ENCODE assay signal across 23 mouse cellular contexts in genomic region chr1:41349798-41350758, GRCm38 (mm10).
DNase-seq lines count a peak whose midpoint lies in the region; ATAC-seq and TF ChIP-seq lines count a peak whose summit lies in the region.
"Had no signal": no experiment of that assay in that cellular context is flagged by ENCODE, and none has a peak within 500 bp of the region (broad histone marks: within the 10 kb centered on the region; RNA-seq: fewer than 3 reads in every experiment).

No protein-coding gene starts in this region.

- no peak for TF ChIP-seq POLR2A in brain, embryonic 14.5 days (IDR thresholded peaks at IDR 0.05; ENCODE audit: borderline replicate concordance, extremely low read depth, insufficient read depth, insufficient read length, poor library complexity, severe bottlenecking)
- TF ChIP-seq POLR2A in thymus, adult 2 months (IDR thresholded peaks at IDR 0.05; ENCODE audit: control insufficient read depth, extremely low read depth, insufficient read depth, low read length, poor library complexity) = no peak

- no peak overlapping the region for H3K27ac ChIP-seq in hindbrain, embryonic 14.5 days
- no peak overlapping the region for H3K27ac ChIP-seq in hindbrain, embryonic 12.5 days
- H3K27ac ChIP-seq in midbrain, embryonic 12.5 days (replicated peaks) = peak overlapping the region; percentile 46; the same call in 1 of the 2 replicates
- no peak overlapping the region for H3K27ac ChIP-seq in thymus, adult 2 months (ENCODE audit: control insufficient read depth, insufficient read depth, low read length)
- H3K27ac ChIP-seq: embryonic facial prominence, embryonic 15.5 days; heart, adult 2 months; heart, embryonic 13.5 days; limb, embryonic 13.5 days; liver, embryonic 12.5 days had no signal

- WGBS in hindbrain, embryonic 14.5 days = 46% methylated on average over 16 of the region's 16 CpGs
- WGBS in hindbrain, embryonic 12.5 days = 66% methylated on average over 16 of the region's 16 CpGs
- whole genome bisulfite sequencing in midbrain, embryonic 12.5 days = 46% methylated on average over 16 of the region's 16 CpGs
- WGBS in thymus, adult 2 months = 91% methylated on average over 16 of the region's 16 CpGs

- DNase-seq in hindbrain, embryonic 14.5 days (ENCODE audit: low spot score) = no peak
- peak; percentile 78 for DNase-seq in brain, embryonic 14.5 days (ENCODE audit: low read depth)
- peak; percentile 57 for DNase-seq in retina, embryonic 14.5 days (ENCODE audit: low spot score)
- no peak for DNase-seq in thymus, adult 2 months
- DNase-seq in layer of hippocampus, adult 11-12 months (ENCODE audit: low spot score) = no peak
- DNase-seq: adrenal gland, postnatal 36 days; cerebellum, adult 11-12 months; cerebellum, postnatal 25 days; gastrocnemius, postnatal 36 days; heart, adult 2 months; heart, postnatal 36 days; kidney, postnatal 25 days; lung, adult 18-20 months; lung, postnatal 14 days; right cerebral cortex, postnatal 14 days had no signal

- TF ChIP-seq CTCF in brain, embryonic 14.5 days (IDR thresholded peaks at IDR 0.05; ENCODE audit: borderline replicate concordance, extremely low read depth, insufficient read depth, insufficient read length) = no peak
- no peak for TF ChIP-seq CTCF in thymus, adult 2 months (IDR thresholded peaks at IDR 0.05; ENCODE audit: borderline replicate concordance, control insufficient read depth, extremely low read depth, insufficient read depth, low read length, poor library complexity)

- H3K4me2 ChIP-seq in hindbrain, embryonic 14.5 days (replicated peaks) = peak overlapping the region; percentile 13
- H3K4me2 ChIP-seq in hindbrain, embryonic 12.5 days (replicated peaks) = no peak overlapping the region
- H3K4me2 ChIP-seq in midbrain, embryonic 12.5 days (replicated peaks) = peak overlapping the region; percentile 37
- H3K4me2 ChIP-seq: embryonic facial prominence, embryonic 15.5 days; heart, embryonic 13.5 days; limb, embryonic 13.5 days; liver, embryonic 12.5 days had no signal

- no peaks in the 10 kb centered on the region for H3K36me3 ChIP-seq in hindbrain, embryonic 14.5 days (replicated peaks; ENCODE audit: control insufficient read depth, insufficient read depth)
- H3K36me3 ChIP-seq in hindbrain, embryonic 12.5 days = no peaks in the 10 kb centered on the region
- no peaks in the 10 kb centered on the region for H3K36me3 ChIP-seq in midbrain, embryonic 12.5 days
- H3K36me3 ChIP-seq in thymus, adult 2 months (ENCODE audit: control insufficient read depth, insufficient read depth, low read length) = no peaks in the 10 kb centered on the region
- H3K36me3 ChIP-seq: embryonic facial prominence, embryonic 15.5 days; heart, embryonic 13.5 days; limb, embryonic 13.5 days; liver, embryonic 12.5 days had no signal

- no peaks in the 10 kb centered on the region for H3K9me3 ChIP-seq in hindbrain, embryonic 14.5 days (ENCODE audit: control insufficient read depth, low read length)
- H3K9me3 ChIP-seq in hindbrain, embryonic 12.5 days (replicated peaks) = no peaks in the 10 kb centered on the region
- H3K9me3 ChIP-seq in midbrain, embryonic 12.5 days = no peaks in the 10 kb centered on the region
- H3K9me3 ChIP-seq: embryonic facial prominence, embryonic 15.5 days; heart, embryonic 13.5 days; limb, embryonic 13.5 days; liver, embryonic 12.5 days had no signal

- H3K4me3 ChIP-seq in hindbrain, embryonic 14.5 days (replicated peaks; ENCODE audit: low read length) = no peak overlapping the region
- H3K4me3 ChIP-seq in hindbrain, embryonic 12.5 days = no peak overlapping the region
- H3K4me3 ChIP-seq in midbrain, embryonic 12.5 days = 0 out of 2 replicates have a peak overlapping the region, but pooled peaks have one; percentile 12
- no peak overlapping the region for H3K4me3 ChIP-seq in thymus, adult 2 months (ENCODE audit: control insufficient read depth, insufficient read depth, low read length)
- H3K4me3 ChIP-seq: embryonic facial prominence, embryonic 15.5 days; heart, adult 2 months; heart, embryonic 13.5 days; limb, embryonic 13.5 days; liver, embryonic 12.5 days had no signal

- H3K9ac ChIP-seq in hindbrain, embryonic 14.5 days = no peak overlapping the region
- no peak overlapping the region for H3K9ac ChIP-seq in hindbrain, embryonic 12.5 days
- no peak overlapping the region for H3K9ac ChIP-seq in midbrain, embryonic 12.5 days (replicated peaks)
- H3K9ac ChIP-seq: embryonic facial prominence, embryonic 15.5 days; heart, embryonic 13.5 days; limb, embryonic 13.5 days; liver, embryonic 12.5 days had no signal

- ATAC-seq in hindbrain, embryonic 14.5 days (ENCODE audit: low FRiP score) = no peak
- ATAC-seq in hindbrain, embryonic 12.5 days (ENCODE audit: low FRiP score) = no peak
- ATAC-seq in midbrain, embryonic 12.5 days (ENCODE audit: low FRiP score, low read depth) = peak; percentile 73
- ATAC-seq: intestine, embryonic 16.5 days; liver, embryonic 12.5 days; Patski had no signal

- no peaks in the 10 kb centered on the region for H3K27me3 ChIP-seq in hindbrain, embryonic 14.5 days (ENCODE audit: control insufficient read depth, insufficient read depth, low read length)
- H3K27me3 ChIP-seq in hindbrain, embryonic 12.5 days = no peaks in the 10 kb centered on the region
- no peaks in the 10 kb centered on the region for H3K27me3 ChIP-seq in midbrain, embryonic 12.5 days
- no peaks in the 10 kb centered on the region for H3K27me3 ChIP-seq in thymus, adult 2 months (ENCODE audit: control insufficient read depth, insufficient read depth, low read length)
- H3K27me3 ChIP-seq: embryonic facial prominence, embryonic 15.5 days; heart, embryonic 13.5 days; limb, embryonic 13.5 days; liver, embryonic 12.5 days had no signal

- no peaks in the 10 kb centered on the region for H3K4me1 ChIP-seq in hindbrain, embryonic 14.5 days (replicated peaks; ENCODE audit: control insufficient read depth, insufficient read depth, low read length)
- no peaks in the 10 kb centered on the region for H3K4me1 ChIP-seq in hindbrain, embryonic 12.5 days
- H3K4me1 ChIP-seq in midbrain, embryonic 12.5 days = peaks cover 5% of the 10 kb centered on the region
- no peaks in the 10 kb centered on the region for H3K4me1 ChIP-seq in thymus, adult 2 months (replicated peaks; ENCODE audit: control insufficient read depth, insufficient read depth, low read length)
- H3K4me1 ChIP-seq: embryonic facial prominence, embryonic 15.5 days; heart, embryonic 13.5 days; limb, embryonic 13.5 days; liver, embryonic 12.5 days had no signal

Comparison
In these comparisons a context has a peak if more than half of its experiments do, and no peak if none do; other contexts are left out.
1. DNase-seq: peak in brain, embryonic 14.5 days (single experiment) and retina, embryonic 14.5 days (single experiment); none in hindbrain, embryonic 14.5 days (single experiment), thymus, adult 2 months (single experiment) and layer of hippocampus, adult 11-12 months (single experiment).